Mouse (Mus musculus): ENCODE results near the gene Tlr9.

Tlr9 gene

DNA sequence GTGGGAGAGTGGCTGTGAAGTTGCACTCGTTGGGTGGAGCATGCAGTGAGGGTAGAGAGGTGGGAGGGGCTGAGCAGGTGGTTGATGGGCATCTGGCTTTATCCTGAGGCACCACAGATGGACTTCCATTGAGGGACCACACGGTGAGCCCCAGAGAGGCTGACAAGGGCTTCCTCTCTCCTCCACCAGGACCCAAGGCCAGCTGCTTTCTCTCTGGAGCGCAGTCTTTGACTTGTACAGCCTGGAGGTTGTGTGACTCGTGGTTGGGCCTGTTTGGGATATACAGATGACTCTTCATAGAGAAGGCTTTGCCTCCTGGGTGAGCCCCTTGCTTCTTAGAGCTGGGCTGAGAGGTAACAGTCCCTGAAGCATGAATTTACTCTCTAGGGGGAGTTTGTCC, 46.0 kb downstream of the Tlr9 start:
- no peak for DNase-seq (ENCODE audit: low read depth, low spot score)

DNA sequence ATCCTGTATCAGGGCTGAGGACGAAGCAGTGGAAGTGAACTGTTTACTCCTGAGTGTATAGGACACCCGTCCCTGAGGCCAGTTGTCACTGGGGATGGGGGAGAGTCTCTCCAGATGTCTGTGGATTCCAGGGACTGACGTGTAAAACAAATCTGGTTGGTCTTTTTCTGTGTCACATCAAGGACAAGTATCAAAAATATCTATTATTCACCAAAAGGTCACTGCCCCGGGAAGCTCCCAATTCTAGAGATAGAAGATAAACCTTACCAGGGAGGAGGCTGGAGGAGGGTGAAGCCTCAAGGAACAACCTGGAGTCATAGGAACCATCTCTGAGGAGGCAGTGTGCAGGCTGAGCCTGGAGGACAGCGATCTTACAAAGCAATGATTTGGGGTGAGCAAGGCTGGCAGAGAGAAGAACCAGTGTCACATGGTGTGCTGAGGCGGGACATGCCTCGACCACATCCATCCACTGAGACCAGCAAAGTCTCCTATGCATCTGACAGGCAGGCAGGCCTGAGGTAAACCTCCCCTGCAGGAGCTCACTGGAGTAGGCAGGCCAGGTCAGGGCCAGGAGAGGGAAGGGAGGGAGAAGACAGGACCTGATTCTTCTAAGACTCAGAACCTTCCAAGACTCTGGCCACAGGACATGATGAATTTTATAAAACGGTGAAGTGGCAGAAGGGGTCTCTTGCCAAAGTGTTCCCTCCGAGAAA, 46.8 kb downstream of the Tlr9 start:
- no peak for DNase-seq (ENCODE audit: low read depth, low spot score)

DNA sequence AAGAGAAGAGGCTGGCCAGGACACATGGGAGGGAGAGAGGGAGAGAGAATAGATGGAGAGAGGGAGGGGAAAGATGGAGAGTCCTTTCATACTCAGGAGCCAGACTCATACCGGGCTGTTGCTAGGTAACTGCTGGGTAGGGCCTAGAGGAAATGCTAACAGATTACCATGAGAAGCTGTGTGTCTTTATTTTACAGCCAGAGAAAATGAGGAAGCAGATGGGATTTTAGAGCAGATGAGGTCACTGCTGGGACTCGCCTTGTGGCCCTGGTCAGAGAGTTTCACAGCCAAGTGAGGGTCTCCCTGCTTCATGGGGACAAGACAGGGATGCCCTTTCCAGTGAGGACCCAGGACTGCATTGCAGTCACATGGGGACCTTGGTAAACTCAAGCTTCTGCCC, 47.5 kb downstream of the Tlr9 start:
- no peak for DNase-seq (ENCODE audit: low read depth, low spot score)

DNA sequence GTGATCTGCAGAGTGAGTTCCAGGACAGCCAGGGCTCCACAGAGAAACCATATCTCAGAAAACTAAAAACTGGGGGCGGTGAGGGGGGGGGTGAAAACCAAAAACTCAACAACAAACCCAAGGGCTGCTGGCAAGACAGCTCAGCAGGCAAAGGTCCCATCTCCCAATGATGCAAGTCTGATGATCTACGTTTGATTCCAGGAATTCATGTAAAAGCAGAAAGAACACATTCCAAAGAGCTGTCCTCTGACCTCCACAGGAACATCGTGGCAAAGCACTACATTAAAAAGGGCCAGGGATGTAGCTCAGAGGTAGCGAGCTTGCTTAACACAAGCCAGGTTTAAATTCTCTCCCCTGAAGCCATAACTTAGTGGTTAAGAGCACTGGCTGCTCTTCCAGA, 48.3 kb downstream of the Tlr9 start:
- DNase-seq (ENCODE audit: low read depth, low spot score): no peak

DNA sequence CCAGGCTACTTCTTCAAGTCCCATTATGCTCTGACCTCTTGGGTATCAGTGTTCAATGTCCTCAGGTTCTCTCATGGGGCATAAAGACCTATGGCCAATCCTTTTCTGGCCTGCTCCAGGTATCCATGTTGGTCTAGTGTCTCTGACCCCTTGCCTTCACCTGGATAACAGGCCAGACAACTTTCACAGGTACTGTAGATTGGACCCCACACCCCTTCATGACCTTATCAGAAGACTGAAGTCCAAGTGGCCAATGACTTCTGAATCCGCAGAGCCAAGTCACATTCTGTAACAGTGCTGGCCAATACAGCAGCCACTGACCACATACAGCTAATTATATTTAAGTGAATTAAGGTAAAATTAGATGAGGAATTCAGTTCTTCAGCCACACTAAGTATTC, 49.9 kb downstream of the Tlr9 start:
- DNase-seq (ENCODE audit: low read depth, low spot score): no peak

DNA sequence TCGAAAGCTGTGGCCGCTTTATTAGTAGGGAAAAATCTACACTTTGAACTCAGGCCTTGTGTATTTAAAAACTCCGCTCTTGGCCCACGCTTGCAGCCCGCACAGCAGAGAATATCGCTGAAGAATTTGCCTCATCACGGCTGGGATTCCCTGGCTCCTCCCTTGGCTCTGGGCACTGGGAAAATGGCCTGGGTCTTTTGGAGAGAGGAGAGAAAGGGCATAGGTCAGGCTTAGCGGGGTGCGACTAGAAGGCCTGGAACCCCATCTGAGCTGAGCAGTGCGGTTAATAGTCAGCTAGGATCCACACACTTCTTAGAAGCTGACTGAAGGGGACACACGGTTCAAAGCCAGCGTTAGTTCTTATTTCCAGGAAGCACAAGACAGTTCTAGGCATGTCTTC, 50.9 kb downstream of the Tlr9 start:
- DNase-seq (ENCODE audit: low read depth, low spot score): no peak

DNA sequence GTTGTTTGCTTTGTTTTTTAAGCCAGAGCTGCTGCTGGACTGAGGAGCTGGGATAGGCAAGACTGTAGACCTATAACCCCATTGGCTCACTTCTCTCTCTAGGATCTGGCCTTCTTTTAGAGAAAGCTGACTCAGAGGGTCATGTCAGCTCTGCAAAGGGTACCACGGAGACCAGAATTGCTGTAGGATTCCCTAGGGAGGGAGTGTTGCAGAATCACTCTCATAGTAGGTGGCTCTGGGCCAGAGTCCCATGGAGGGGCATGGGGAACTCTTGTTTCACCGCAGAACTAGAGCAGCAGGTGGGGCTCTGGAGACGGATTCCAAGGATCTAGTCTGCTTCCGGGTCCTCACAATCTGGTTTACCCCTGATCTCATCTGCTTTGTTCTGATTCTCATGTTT, 51.4 kb downstream of the Tlr9 start:
- DNase-seq (ENCODE audit: low read depth, low spot score): no peak

DNA sequence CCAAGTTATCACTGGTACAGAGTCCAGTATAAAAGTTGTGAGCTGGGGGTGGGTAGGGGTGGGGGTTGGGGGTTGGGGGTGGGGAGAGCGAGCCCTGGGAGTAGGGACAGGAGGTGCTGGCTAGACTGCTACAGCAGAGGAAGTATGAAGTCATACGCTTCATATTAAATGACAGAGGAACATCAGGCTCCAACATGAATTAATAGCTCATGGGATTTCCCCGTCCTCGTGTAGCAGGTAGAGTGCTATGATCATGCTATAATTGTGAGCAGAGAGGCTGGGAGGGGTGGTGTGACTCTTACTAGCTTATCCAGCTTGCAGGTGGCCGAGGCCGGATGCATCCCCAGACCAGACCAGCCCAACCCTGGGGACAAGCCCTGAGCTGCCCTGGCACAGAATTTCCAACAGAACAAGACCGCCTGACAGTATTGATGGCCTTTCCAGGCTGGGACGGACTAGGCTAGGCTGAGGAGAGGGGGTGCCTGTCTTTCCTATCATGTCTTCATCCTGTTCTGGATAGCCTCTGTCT, 52.3 kb downstream of the Tlr9 start:
- no peak for DNase-seq (ENCODE audit: low read depth, low spot score)

DNA sequence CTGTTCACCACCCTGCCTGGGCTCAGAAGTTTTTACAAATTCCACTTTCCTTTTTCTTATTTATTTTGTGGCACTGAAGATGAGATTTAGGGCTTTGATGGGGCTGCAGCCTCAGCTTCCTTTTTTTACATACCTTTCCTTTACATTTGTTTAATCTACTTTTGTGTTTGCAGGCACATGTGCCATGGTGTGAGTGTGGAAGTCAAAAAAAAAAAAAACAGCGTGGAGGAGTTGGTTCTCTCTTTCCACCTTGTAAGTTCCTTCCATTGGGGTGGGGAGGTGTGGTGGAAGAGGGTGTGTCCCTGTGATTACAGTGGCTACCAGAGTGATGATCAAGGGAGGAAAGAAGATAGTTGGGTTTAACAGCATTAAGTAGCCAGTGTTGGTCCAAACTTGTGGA, 53.4 kb downstream of the Tlr9 start:
- DNase-seq (ENCODE audit: low read depth, low spot score): no peak

Measured in embryo, embryonic 11.5 days (tissue).